Mouse (Mus musculus) testis, adult 2 months (tissue): ENCODE measurements around the gene Mrpl52. TPM values are rescaled to one million over a fixed set of nuclear protein-coding genes. Genes with fewer than 3 reads are reported as not detected.

Experiments used
- H3K27ac ChIP-seq: fragments of 200-500 bp; 2 replicates; pipeline ENCODE4 v1.5.1; 2012; ENCODE audit warnings: low read depth, low read length; ENCODE audit not compliant: control insufficient read depth, insufficient read depth
- H3K27me3 ChIP-seq: fragments of 200-500 bp; 2 replicates; pipeline ENCODE4 v1.6.1; 2012; ENCODE audit warnings: mild to moderate bottlenecking, low read length, moderate library complexity; ENCODE audit not compliant: control insufficient read depth, insufficient read depth
- H3K36me3 ChIP-seq: fragments of 200-500 bp; 2 replicates; pipeline ENCODE4 v1.6.1; 2012; ENCODE audit warnings: mild to moderate bottlenecking, low read length; ENCODE audit not compliant: control insufficient read depth, insufficient read depth
- H3K4me1 ChIP-seq: fragments of 200-500 bp; 2 replicates; pipeline ENCODE4 v1.6.1; 2012; ENCODE audit warnings: low read length; ENCODE audit not compliant: control insufficient read depth, insufficient read depth
- H3K4me3 ChIP-seq: fragments of 200-500 bp; 2 replicates; pipeline ENCODE4 v1.5.1; 2012; ENCODE audit warnings: low read depth, mild to moderate bottlenecking, low read length, moderate library complexity, mixed read lengths; ENCODE audit not compliant: control insufficient read depth
- CTCF ChIP-seq: fragments of 200-500 bp; IDR thresholded peaks from 2 replicates; pipeline ENCODE4 v1.5.1; 2012; ENCODE audit warnings: low read depth, mild to moderate bottlenecking, inconsistent platforms, low read length, moderate library complexity; ENCODE audit not compliant: control insufficient read depth, insufficient read depth, insufficient replicate concordance
- POLR2A ChIP-seq: fragments of 200-500 bp; IDR thresholded peaks from 2 replicates; pipeline ENCODE4 v1.6.1; 2012; ENCODE audit warnings: low read depth, mild to moderate bottlenecking, inconsistent platforms, low read length, moderate library complexity; ENCODE audit not compliant: control insufficient read depth
- polyA plus RNA-seq: library from polyadenylated mRNA; depleted of rRNA; stranded (reverse); fragments of >200 nt; gene quantifications from 2 replicates; pipeline ENCODE4 v1.2.3, GENCODE M21; 2012

The Mrpl52 gene
- polyA plus RNA-seq, 1 experiment, result 85.4 TPM

- TF ChIP-seq CTCF (no peak), POLR2A (no peak)
These were observed 987 bp downstream of the Mrpl52 start for GRCm38 (mm10) chr14:54427696-54428095.

GRCm38 (mm10) chr14:54428421-54428820 is 1.7 kb downstream of the Mrpl52 start:
- H3K4me1 ChIP-seq, result peaks cover 15% of the 10 kb centered on the region
- H3K27me3 ChIP-seq, result no peaks in the 10 kb centered on the region
- TF ChIP-seq CTCF (no peak), POLR2A (no peak)
- no peak overlapping the region for H3K4me3 ChIP-seq
- H3K36me3 ChIP-seq, result no peaks in the 10 kb centered on the region
- H3K27ac ChIP-seq, result no peak overlapping the region

More at GRCm38 (mm10) chr14:54427696-54428095, 987 bp downstream of the Mrpl52 start:
- Histone ChIP-seq H3K4me3 (no peak overlapping the region), H3K27me3 (no peaks in the 10 kb centered on the region), H3K4me1 (peaks cover 13% of the 10 kb centered on the region), H3K36me3 (no peaks in the 10 kb centered on the region), H3K27ac (no peak overlapping the region)

GRCm38 (mm10) chr14:54429332-54430093 is 2.8 kb downstream of the Mrpl52 start:
- Histone ChIP-seq H3K27me3 (no peaks in the 10 kb centered on the region), H3K36me3 (no peaks in the 10 kb centered on the region), H3K4me1 (peaks cover 15% of the 10 kb centered on the region), H3K27ac (no peak overlapping the region), H3K4me3 (no peak overlapping the region)
- TF ChIP-seq CTCF, result no peak
- TF ChIP-seq POLR2A, result no peak

GRCm38 (mm10) chr14:54430406-54431145 is 3.9 kb downstream of the Mrpl52 start:
- TF ChIP-seq CTCF, result no peak
- TF ChIP-seq POLR2A, result peak; percentile 7; the same call in 1 of the 2 replicates
- Histone ChIP-seq H3K27me3 (no peaks in the 10 kb centered on the region), H3K4me3 (no peak overlapping the region), H3K36me3 (no peaks in the 10 kb centered on the region), H3K4me1 (peaks cover 15% of the 10 kb centered on the region), H3K27ac (peak overlapping the region; percentile 75)

GRCm38 (mm10) chr14:54431334-54432077 is 4.8 kb downstream of the Mrpl52 start, which contains the start of gene Mmp14:
Gene Mmp14 (plus strand): TSS chr14:54431612.
- H3K27me3 ChIP-seq, result no peaks in the 10 kb centered on the region
- no peak for TF ChIP-seq POLR2A
- no peak for TF ChIP-seq CTCF
- H3K36me3 ChIP-seq, result no peaks in the 10 kb centered on the region
- peak within 1 kb of the TSS; percentile 79 for H3K4me3 ChIP-seq
- peak within 1 kb of the TSS; percentile 75 for H3K27ac ChIP-seq
- peaks cover 13% of the 10 kb centered on the region for H3K4me1 ChIP-seq

GRCm38 (mm10) chr14:54432078-54432836 is 5.5 kb downstream of the Mrpl52 start:
- no peak for TF ChIP-seq POLR2A
- TF ChIP-seq CTCF, result no peak
- Histone ChIP-seq H3K4me3 (peak overlapping the region; percentile 79), H3K36me3 (no peaks in the 10 kb centered on the region), H3K4me1 (peaks cover 13% of the 10 kb centered on the region), H3K27ac (peak overlapping the region; percentile 65), H3K27me3 (no peaks in the 10 kb centered on the region)
